Mouse (Mus musculus) brown adipose tissue, adult 24 weeks (tissue): Measurements from ENCODE around the gene Ice2. TPM values are rescaled to one million over a fixed set of nuclear protein-coding genes. Genes with fewer than 3 reads are reported as not detected.
A peak's percentile ranks its signal among the peaks of the same experiment; 100 is the strongest.

ENCODE experiments used
- H3K27ac ChIP-seq: fragments of 200-500 bp; replicated peaks from 2 replicates; pipeline ENCODE4 v1.5.1; 2012; ENCODE audit warnings: low read depth, mild to moderate bottlenecking, low read length
- H3K4me1 ChIP-seq: fragments of 200-500 bp; 2 replicates; pipeline ENCODE4 v1.6.1; 2012; ENCODE audit warnings: low read length, mixed read lengths; ENCODE audit not compliant: control insufficient read depth, insufficient read depth, insufficient read length
- H3K4me3 ChIP-seq: fragments of 200-500 bp; 2 replicates; pipeline ENCODE4 v1.5.1; 2012; ENCODE audit warnings: low read depth, mild to moderate bottlenecking, low read length, moderate library complexity; ENCODE audit not compliant: insufficient read depth
- polyA plus RNA-seq: library from polyadenylated mRNA; stranded (reverse); fragments of >200 nt; gene quantifications from 2 replicates; pipeline ENCODE4 v1.2.4, GENCODE M21; 2012; ENCODE audit not compliant: missing spikeins, insufficient read depth, insufficient read length

Gene Ice2
- polyA plus RNA-seq, 1 experiment = 4.2 TPM

- Histone ChIP-seq H3K4me3 (no peak overlapping the region), H3K4me1 (peaks cover 9% of the 10 kb centered on the region; the same call in 1 of the 2 replicates), H3K27ac (no peak overlapping the region)
These were observed 45.5 kb downstream of the Ice2 start for GRCm38 (mm10) chr9:69443203-69443602.

GRCm38 (mm10) chr9:69448801-69449200, 51.1 kb downstream of the Ice2 start:
- H3K4me3 ChIP-seq = no peak overlapping the region
- H3K4me1 ChIP-seq = no peaks in the 10 kb centered on the region
- H3K27ac ChIP-seq = peak overlapping the region; percentile 71

- Histone ChIP-seq H3K4me1 (no peaks in the 10 kb centered on the region), H3K27ac (no peak overlapping the region), H3K4me3 (no peak overlapping the region)
These were observed 52.9 kb downstream of the Ice2 start for GRCm38 (mm10) chr9:69450636-69451035.

- no peak overlapping the region for H3K4me3 ChIP-seq
- peaks cover 6% of the 10 kb centered on the region for H3K4me1 ChIP-seq
- H3K27ac ChIP-seq = no peak overlapping the region
These were observed 54.4 kb downstream of the Ice2 start for GRCm38 (mm10) chr9:69451886-69452810.

- peaks cover 13% of the 10 kb centered on the region for H3K4me1 ChIP-seq
- peak within 1 kb of the TSS; percentile 95 for H3K27ac ChIP-seq
- peak within 1 kb of the TSS; percentile 96 for H3K4me3 ChIP-seq
These were observed 55.6 kb downstream of the Ice2 start, which contains the start of gene Anxa2 for GRCm38 (mm10) chr9:69453066-69453900. Gene Anxa2 (plus strand): TSS chr9:69453620.

GRCm38 (mm10) chr9:69453901-69454666, 56.4 kb downstream of the Ice2 start:
- H3K4me1 ChIP-seq = peaks cover 14% of the 10 kb centered on the region
- H3K4me3 ChIP-seq = peak overlapping the region; percentile 96

GRCm38 (mm10) chr9:69454691-69455090, 57.0 kb downstream of the Ice2 start:
- peak overlapping the region; percentile 95 for H3K27ac ChIP-seq
- H3K4me1 ChIP-seq = peaks cover 20% of the 10 kb centered on the region
- peak overlapping the region; percentile 96 for H3K4me3 ChIP-seq

More at GRCm38 (mm10) chr9:69453901-69454666, 56.4 kb downstream of the Ice2 start:
- H3K27ac ChIP-seq = peak overlapping the region; percentile 95

GRCm38 (mm10) chr9:69455391-69455790, 57.7 kb downstream of the Ice2 start:
- peak overlapping the region; percentile 52 for H3K4me3 ChIP-seq

GRCm38 (mm10) chr9:69456406-69457075, 58.8 kb downstream of the Ice2 start:
- H3K4me3 ChIP-seq = peak overlapping the region; percentile 1
- peaks cover 28% of the 10 kb centered on the region for H3K4me1 ChIP-seq
- peak overlapping the region; percentile 71 for H3K27ac ChIP-seq

More at GRCm38 (mm10) chr9:69455391-69455790, 57.7 kb downstream of the Ice2 start:
- peaks cover 26% of the 10 kb centered on the region for H3K4me1 ChIP-seq
- peak overlapping the region; percentile 71 for H3K27ac ChIP-seq

- peak overlapping the region; percentile 1 for H3K4me3 ChIP-seq
- H3K4me1 ChIP-seq = peaks cover 30% of the 10 kb centered on the region
- peak overlapping the region; percentile 71 for H3K27ac ChIP-seq
These were observed 59.4 kb downstream of the Ice2 start for GRCm38 (mm10) chr9:69457143-69457542.

- H3K4me3 ChIP-seq = peak overlapping the region; percentile 13
- peak overlapping the region; percentile 71 for H3K27ac ChIP-seq
These were observed 60.3 kb downstream of the Ice2 start for GRCm38 (mm10) chr9:69457747-69458625.

GRCm38 (mm10) chr9:69458982-69459381, 61.3 kb downstream of the Ice2 start:
- Histone ChIP-seq H3K27ac (peak overlapping the region; percentile 29), H3K4me1 (peaks cover 30% of the 10 kb centered on the region), H3K4me3 (no peak overlapping the region)

More at GRCm38 (mm10) chr9:69457747-69458625, 60.3 kb downstream of the Ice2 start:
- H3K4me1 ChIP-seq = peaks cover 30% of the 10 kb centered on the region

- H3K27ac ChIP-seq = peak overlapping the region; percentile 29
These were observed 62.2 kb downstream of the Ice2 start for GRCm38 (mm10) chr9:69459876-69460275.

More at GRCm38 (mm10) chr9:69459876-69460275, 62.2 kb downstream of the Ice2 start:
- peaks cover 33% of the 10 kb centered on the region for H3K4me1 ChIP-seq
- no peak overlapping the region for H3K4me3 ChIP-seq
